Mouse (Mus musculus): ENCODE results near the gene Uso1. TPM values are rescaled to one million over a fixed set of nuclear protein-coding genes. Genes with fewer than 3 reads are reported as not detected.

Uso1 gene
- polyA plus RNA-seq (2012; ENCODE audit: low replicate concordance), result 3.6 and 111 TPM in 2 replicates

DNA sequence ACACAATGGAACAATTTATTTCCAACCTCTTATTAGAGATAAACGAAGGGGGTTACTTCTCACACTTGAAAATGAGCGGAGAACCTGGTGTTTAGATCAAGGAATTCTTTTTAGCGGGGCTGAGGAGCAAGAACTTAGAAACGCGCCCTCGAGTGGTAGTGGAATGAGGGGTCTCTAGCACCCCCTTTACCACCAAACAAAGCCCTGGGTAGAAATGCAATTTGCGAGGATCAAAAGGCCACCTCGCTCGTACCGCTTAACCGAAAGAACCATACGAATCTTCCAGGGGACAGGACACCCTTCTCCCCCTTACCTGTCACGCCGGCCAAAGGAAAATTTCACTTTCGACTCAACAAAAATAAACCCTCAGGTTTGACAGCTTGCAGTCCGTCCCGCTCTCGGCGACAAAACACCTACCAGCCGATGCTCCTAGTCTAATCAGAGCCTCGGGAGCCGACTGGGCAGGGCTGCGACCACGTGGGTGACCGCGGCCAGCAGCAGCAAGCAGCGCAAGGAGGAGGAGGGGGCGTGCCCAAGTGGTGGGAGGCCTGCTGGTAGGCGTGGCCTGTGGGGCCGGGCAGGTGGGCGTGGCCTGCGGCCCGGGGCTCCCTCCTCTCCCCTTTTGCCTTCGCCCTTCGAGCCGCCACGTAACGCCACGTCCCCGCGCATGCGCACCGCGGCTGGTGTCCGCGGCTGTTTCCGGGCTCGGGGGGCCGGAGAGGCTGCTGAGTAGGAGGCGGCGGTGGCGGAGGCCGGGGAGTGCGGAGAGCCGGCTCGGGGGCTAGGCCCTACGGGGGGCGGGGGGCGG is at the start of gene Uso1:
Gene Uso1 (plus strand): TSS at position 700 of the 808 bp plus-strand sequence.

DNA sequence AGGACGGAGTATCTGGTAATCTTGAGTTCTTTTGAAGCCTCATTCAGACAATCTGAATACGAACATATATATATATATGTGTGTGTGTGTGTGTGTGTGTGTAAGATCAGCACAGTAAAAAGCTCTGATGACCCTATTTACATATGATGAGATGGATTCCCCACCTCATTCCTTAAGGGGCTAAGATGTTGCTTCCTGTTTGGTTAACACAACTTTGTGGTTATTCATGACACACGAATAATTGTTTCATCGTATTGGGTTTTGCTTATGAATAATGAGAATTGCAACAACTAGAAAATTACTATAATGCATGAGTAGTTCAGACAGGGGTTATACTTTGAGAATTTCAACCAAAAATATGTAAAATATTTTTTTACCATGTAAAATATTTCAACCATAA is 77.6 kb downstream of the Uso1 start, which contains the start of gene U90926:
Gene U90926 (minus strand): TSS at position 101 of the 400 bp plus-strand sequence.

Other genes with a start within 250 kb of the Uso1 start
- gene Rchy1, start 174.9 kb upstream of the Uso1 start, polyA plus RNA-seq (2012; ENCODE audit: low replicate concordance), result 7.1 and 9.1 TPM in 2 replicates
- gene Odaph, start 150.5 kb upstream of the Uso1 start, polyA plus RNA-seq (2012; ENCODE audit: low replicate concordance), result 0.51 TPM in 1 of 2 replicates, not detected in the other
- gene Cdkl2, start 94.1 kb upstream of the Uso1 start, polyA plus RNA-seq (2012; ENCODE audit: low replicate concordance), result 0.08 and 0.39 TPM in 2 replicates
- 7.1 and 15.0 TPM in 2 replicates for gene G3bp2, start 54.2 kb upstream of the Uso1 start, polyA plus RNA-seq (2012; ENCODE audit: low replicate concordance)
- not detected in 2 replicates for gene U90926, start 77.5 kb downstream of the Uso1 start, polyA plus RNA-seq (2012; ENCODE audit: low replicate concordance)
- not detected in 2 replicates for gene Ppef2, start 118.3 kb downstream of the Uso1 start, polyA plus RNA-seq (2012; ENCODE audit: low replicate concordance)
- 9.9 and 20.4 TPM in 2 replicates for gene Naaa, start 140.2 kb downstream of the Uso1 start, polyA plus RNA-seq (2012; ENCODE audit: low replicate concordance)
- 53.0 and 55.4 TPM in 2 replicates for gene Sdad1, start 172.5 kb downstream of the Uso1 start, polyA plus RNA-seq (2012; ENCODE audit: low replicate concordance)
- gene Cxcl9, start 190.1 kb downstream of the Uso1 start, polyA plus RNA-seq (2012; ENCODE audit: low replicate concordance), result 1.5 and 2.3 TPM in 2 replicates
- not detected in 2 replicates for gene Art3, start 193.9 kb downstream of the Uso1 start, polyA plus RNA-seq (2012; ENCODE audit: low replicate concordance)
- 0.77 TPM in 1 of 2 replicates, not detected in the other for gene Cxcl10, start 211.0 kb downstream of the Uso1 start, polyA plus RNA-seq (2012; ENCODE audit: low replicate concordance)